Mouse (Mus musculus): ENCODE results near the gene D10Jhu81e.

Gene D10Jhu81e

GRCm38 (mm10) chr10:78143727-78144505 lies 25.7 kb downstream of the D10Jhu81e start:
- Histone ChIP-seq H3K4me3 (replicated peaks; ENCODE audit: low read length) (no peak overlapping the region), H3K27me3 (ENCODE audit: insufficient read depth, low read length) (peaks cover 23% of the 10 kb centered on the region), H3K36me3 (ENCODE audit: insufficient read depth, low read length) (no peaks in the 10 kb centered on the region), H3K9me3 (ENCODE audit: low read length) (no peaks in the 10 kb centered on the region), H3K4me1 (replicated peaks; ENCODE audit: low read depth, low read length) (peaks cover 4% of the 10 kb centered on the region; the same call in 1 of the 2 replicates)
- TF ChIP-seq CTCF (conservative IDR thresholded peaks at IDR 0.05; ENCODE audit: low read length) (no peak), NANOG (IDR thresholded peaks at IDR 0.05; ENCODE audit: borderline replicate concordance, low read length) (no peak), POU5F1 (IDR thresholded peaks at IDR 0.05; ENCODE audit: borderline replicate concordance, low read length) (no peak)

- Histone ChIP-seq H3K36me3 (ENCODE audit: insufficient read depth, low read length) (no peaks in the 10 kb centered on the region), H3K9me3 (ENCODE audit: low read length) (no peaks in the 10 kb centered on the region), H3K4me1 (replicated peaks; ENCODE audit: low read depth, low read length) (peaks cover 7% of the 10 kb centered on the region; the same call in 1 of the 2 replicates), H3K4me3 (replicated peaks; ENCODE audit: low read length) (no peak overlapping the region), H3K27me3 (ENCODE audit: insufficient read depth, low read length) (peaks cover 17% of the 10 kb centered on the region)
- no peak for TF ChIP-seq POU5F1 (IDR thresholded peaks at IDR 0.05; ENCODE audit: borderline replicate concordance, low read length)
- no peak for TF ChIP-seq CTCF (conservative IDR thresholded peaks at IDR 0.05; ENCODE audit: low read length)
- TF ChIP-seq NANOG (IDR thresholded peaks at IDR 0.05; ENCODE audit: borderline replicate concordance, low read length): no peak
These were observed 28.7 kb downstream of the D10Jhu81e start for GRCm38 (mm10) chr10:78140843-78141242.

- no peaks in the 10 kb centered on the region for H3K36me3 ChIP-seq (ENCODE audit: insufficient read depth, low read length)
- peaks cover 13% of the 10 kb centered on the region for H3K4me1 ChIP-seq (replicated peaks; ENCODE audit: low read depth, low read length)
- no peaks in the 10 kb centered on the region for H3K9me3 ChIP-seq (ENCODE audit: low read length)
- H3K4me3 ChIP-seq (replicated peaks; ENCODE audit: low read length): no peak overlapping the region
- no peak for TF ChIP-seq NANOG (IDR thresholded peaks at IDR 0.05; ENCODE audit: borderline replicate concordance, low read length)
- no peak for TF ChIP-seq CTCF (conservative IDR thresholded peaks at IDR 0.05; ENCODE audit: low read length)
- TF ChIP-seq POU5F1 (IDR thresholded peaks at IDR 0.05; ENCODE audit: borderline replicate concordance, low read length): no peak
- peaks cover 13% of the 10 kb centered on the region; the same call in 1 of the 2 replicates for H3K27me3 ChIP-seq (ENCODE audit: insufficient read depth, low read length)
These were observed 29.4 kb downstream of the D10Jhu81e start for GRCm38 (mm10) chr10:78140251-78140600.

- TF ChIP-seq CTCF (conservative IDR thresholded peaks at IDR 0.05; ENCODE audit: low read length) (no peak), POU5F1 (IDR thresholded peaks at IDR 0.05; ENCODE audit: borderline replicate concordance, low read length) (no peak), NANOG (IDR thresholded peaks at IDR 0.05; ENCODE audit: borderline replicate concordance, low read length) (no peak)
- Histone ChIP-seq H3K27me3 (ENCODE audit: insufficient read depth, low read length) (peaks cover 13% of the 10 kb centered on the region; the same call in 1 of the 2 replicates), H3K9me3 (ENCODE audit: low read length) (no peaks in the 10 kb centered on the region), H3K36me3 (ENCODE audit: insufficient read depth, low read length) (no peaks in the 10 kb centered on the region), H3K4me1 (replicated peaks; ENCODE audit: low read depth, low read length) (peaks cover 18% of the 10 kb centered on the region), H3K4me3 (replicated peaks; ENCODE audit: low read length) (no peak overlapping the region)
These were observed 29.9 kb downstream of the D10Jhu81e start for GRCm38 (mm10) chr10:78139572-78140250.

- H3K27me3 ChIP-seq (ENCODE audit: insufficient read depth, low read length): 0 out of 2 replicates have a peak, but pooled peaks cover 8% of the 10 kb centered on the region
- H3K4me3 ChIP-seq (replicated peaks; ENCODE audit: low read length): no peak overlapping the region
- TF ChIP-seq CTCF (conservative IDR thresholded peaks at IDR 0.05; ENCODE audit: low read length): no peak
- TF ChIP-seq POU5F1 (IDR thresholded peaks at IDR 0.05; ENCODE audit: borderline replicate concordance, low read length): no peak
- no peak for TF ChIP-seq NANOG (IDR thresholded peaks at IDR 0.05; ENCODE audit: borderline replicate concordance, low read length)
- H3K36me3 ChIP-seq (ENCODE audit: insufficient read depth, low read length): no peaks in the 10 kb centered on the region
- no peaks in the 10 kb centered on the region for H3K9me3 ChIP-seq (ENCODE audit: low read length)
- H3K4me1 ChIP-seq (replicated peaks; ENCODE audit: low read depth, low read length): peaks cover 20% of the 10 kb centered on the region
These were observed 30.6 kb downstream of the D10Jhu81e start for GRCm38 (mm10) chr10:78138812-78139523.

- no peaks in the 10 kb centered on the region for H3K36me3 ChIP-seq (ENCODE audit: insufficient read depth, low read length)
- 0 out of 2 replicates have a peak, but pooled peaks cover 8% of the 10 kb centered on the region for H3K27me3 ChIP-seq (ENCODE audit: insufficient read depth, low read length)
- peaks cover 20% of the 10 kb centered on the region for H3K4me1 ChIP-seq (replicated peaks; ENCODE audit: low read depth, low read length)
- H3K9me3 ChIP-seq (ENCODE audit: low read length): peaks cover 5% of the 10 kb centered on the region; the same call in 1 of the 2 replicates
- H3K4me3 ChIP-seq (replicated peaks; ENCODE audit: low read length): no peak overlapping the region
- TF ChIP-seq CTCF (conservative IDR thresholded peaks at IDR 0.05; ENCODE audit: low read length): no peak
- no peak for TF ChIP-seq NANOG (IDR thresholded peaks at IDR 0.05; ENCODE audit: borderline replicate concordance, low read length)
- TF ChIP-seq POU5F1 (IDR thresholded peaks at IDR 0.05; ENCODE audit: borderline replicate concordance, low read length): no peak
These were observed 32.4 kb downstream of the D10Jhu81e start for GRCm38 (mm10) chr10:78137191-78137590.

- TF ChIP-seq NANOG (IDR thresholded peaks at IDR 0.05; ENCODE audit: borderline replicate concordance, low read length): no peak
- no peak for TF ChIP-seq POU5F1 (IDR thresholded peaks at IDR 0.05; ENCODE audit: borderline replicate concordance, low read length)
- TF ChIP-seq CTCF (conservative IDR thresholded peaks at IDR 0.05; ENCODE audit: low read length): no peak
- H3K36me3 ChIP-seq (ENCODE audit: insufficient read depth, low read length): no peaks in the 10 kb centered on the region
- H3K9me3 ChIP-seq (ENCODE audit: low read length): peaks cover 5% of the 10 kb centered on the region; the same call in 1 of the 2 replicates
- peaks cover 20% of the 10 kb centered on the region for H3K4me1 ChIP-seq (replicated peaks; ENCODE audit: low read depth, low read length)
- no peak overlapping the region for H3K4me3 ChIP-seq (replicated peaks; ENCODE audit: low read length)
- peaks cover 11% of the 10 kb centered on the region; the same call in 1 of the 2 replicates for H3K27me3 ChIP-seq (ENCODE audit: insufficient read depth, low read length)
These were observed 33.6 kb downstream of the D10Jhu81e start for GRCm38 (mm10) chr10:78135947-78136346.

All from E14TG2a.4 (cell line).